Mouse (Mus musculus) C3H10T1/2 (cell line): ENCODE data around the gene Olfr1451. TPM values are rescaled to one million over a fixed set of nuclear protein-coding genes. Genes with fewer than 3 reads are reported as not detected.

Source experiments
- polyA plus RNA-seq, 2 experiments: library from polyadenylated mRNA; unstranded; fragments of >200 nt; fragmentation: generic; extraction: Trizol; gene quantifications; one replicate each; pipeline ENCODE4 v1.2.1; 2012; ENCODE audit warnings: missing spikeins in 2 of 2

The Olfr1451 gene
- not detected for polyA plus RNA-seq

GRCm38 (mm10) chr19:12994714-12995113, at the start of gene Olfr1451:
Gene Olfr1451 (plus strand): TSS chr19:12995014.

GRCm38 (mm10) chr19:12949958-12950357, 44.9 kb upstream of the Olfr1451 start, which contains the start of gene Olfr1450:
Gene Olfr1450 (plus strand): TSS chr19:12950258.

GRCm38 (mm10) chr19:13028227-13028626, 33.4 kb downstream of the Olfr1451 start, which contains the start of gene Olfr1453:
Gene Olfr1453 (minus strand): TSS chr19:13028327.

Other genes starting within 250 kb of the Olfr1451 start
- 1 to 10 TPM in 1 of 2 experiments, under 1 TPM in 1; 0.04 to 1.7 TPM for gene Cntf, start 229.4 kb upstream of the Olfr1451 start, polyA plus RNA-seq
- 10 to 100 TPM in 1 of 2 experiments, 1 to 10 TPM in 1; 6.0 to 19.4 TPM for gene Zfp91, start 198.9 kb upstream of the Olfr1451 start, polyA plus RNA-seq
- under 1 TPM; 0.23 to 0.51 TPM for gene Lpxn, start 198.8 kb upstream of the Olfr1451 start, polyA plus RNA-seq
- not detected for gene Gm5244, start 148.3 kb upstream of the Olfr1451 start, polyA plus RNA-seq
- not detected for gene Olfr1444, start 137.7 kb upstream of the Olfr1451 start, polyA plus RNA-seq
- gene Olfr1445, start 111.2 kb upstream of the Olfr1451 start, polyA plus RNA-seq, result not detected
- gene Olfr1446, start 101.5 kb upstream of the Olfr1451 start, polyA plus RNA-seq, result not detected
- gene Olfr1447, start 91.3 kb upstream of the Olfr1451 start, polyA plus RNA-seq, result not detected
- not detected for gene Olfr1448, start 70.6 kb upstream of the Olfr1451 start, polyA plus RNA-seq
- not detected for gene Olfr1449, start 64.2 kb upstream of the Olfr1451 start, polyA plus RNA-seq
- gene Olfr1450, start 44.8 kb upstream of the Olfr1451 start, polyA plus RNA-seq, result not detected
- not detected for gene Olfr1453, start 33.3 kb downstream of the Olfr1451 start, polyA plus RNA-seq
- gene Olfr1454, start 65.6 kb downstream of the Olfr1451 start, polyA plus RNA-seq, result not detected
- gene Olfr1457, start 102.9 kb downstream of the Olfr1451 start, polyA plus RNA-seq, result not detected
- gene Olfr1458, start 111.8 kb downstream of the Olfr1451 start, polyA plus RNA-seq, result not detected
- gene Olfr1459, start 154.5 kb downstream of the Olfr1451 start, polyA plus RNA-seq, result not detected
- not detected for gene Olfr1461, start 168.0 kb downstream of the Olfr1451 start, polyA plus RNA-seq
- not detected for gene Olfr1462, start 190.7 kb downstream of the Olfr1451 start, polyA plus RNA-seq
- gene Olfr1463, start 236.3 kb downstream of the Olfr1451 start, polyA plus RNA-seq, result not detected